Mouse (Mus musculus) neural tube, embryonic 13.5 days (tissue): Measurements from ENCODE around the gene D3Ertd254e. TPM values are rescaled to one million over a fixed set of nuclear protein-coding genes. Genes with fewer than 3 reads are reported as not detected.
"Not testable (repeated sequence)": the region's sequence is repeated elsewhere in the genome, so short reads cannot be mapped to it uniquely, and the experiment has no call there.

Experiments used
- ATAC-seq: fragments of 200-750 bp; cut with Nextera tagmentation; 2 replicates; pipeline ENCODE4 v1.8.0; 2017; ENCODE audit warnings: low read depth, mild to moderate bottlenecking, moderate TSS enrichment, moderate library complexity
- H3K27ac ChIP-seq: fragments of 300-500 bp; sonication (generic); replicated peaks from 2 replicates; pipeline ENCODE4 v1.5.1; 2015; ENCODE audit warnings: moderate library complexity, mild to moderate bottlenecking, inconsistent platforms
- H3K27me3 ChIP-seq: fragments of 300-500 bp; sonication (generic); 2 replicates; pipeline ENCODE4 v1.6.1; 2015; ENCODE audit warnings: mild to moderate bottlenecking, inconsistent platforms
- H3K36me3 ChIP-seq: fragments of 300-500 bp; sonication (generic); 2 replicates; pipeline ENCODE4 v1.6.1; 2015; ENCODE audit warnings: mild to moderate bottlenecking, inconsistent platforms
- H3K4me1 ChIP-seq: fragments of 300-500 bp; sonication (generic); replicated peaks from 2 replicates; pipeline ENCODE4 v1.6.1; 2015; ENCODE audit warnings: inconsistent platforms
- H3K4me2 ChIP-seq: fragments of 300-500 bp; sonication (generic); 2 replicates; pipeline ENCODE4 v1.6.1; 2015; ENCODE audit warnings: inconsistent platforms, mild to moderate bottlenecking, moderate library complexity
- H3K4me3 ChIP-seq: fragments of 300-500 bp; sonication (generic); 2 replicates; pipeline ENCODE4 v1.5.1; 2015; ENCODE audit warnings: mild to moderate bottlenecking, inconsistent platforms
- H3K9ac ChIP-seq: fragments of 300-500 bp; sonication (generic); 2 replicates; pipeline ENCODE4 v1.6.1; 2015; ENCODE audit warnings: moderate library complexity, mild to moderate bottlenecking, inconsistent platforms
- H3K9me3 ChIP-seq: fragments of 300-500 bp; sonication (generic); 2 replicates; pipeline ENCODE4 v1.6.1; 2016; ENCODE audit warnings: inconsistent platforms
- WGBS: fragments of 180-500 bp; shearing (Covaris S2); methylation state at CpG from one replicate; pipeline ENCODE4 v1.1.7; 2015; 5-methylcytosine and 5-hydroxymethylcytosine counted together
- polyA plus RNA-seq: library from polyadenylated mRNA; unstranded; fragments of >200 nt; fragmentation: Nextera tagmentation; extraction: Ambion mirVana; gene quantifications from 2 replicates; pipeline ENCODE4 v1.2.1, GENCODE M21; 2015

Gene D3Ertd254e
- 12.3 and 14.0 TPM in 2 replicates for polyA plus RNA-seq

GRCm38 (mm10) chr3:36150934-36151686 lies at the start of gene D3Ertd254e:
Gene D3Ertd254e (plus strand): TSS chr3:36151017.
- Histone ChIP-seq H3K9me3 (no peaks in the 10 kb centered on the region), H3K36me3 (no peaks in the 10 kb centered on the region), H3K4me2 (peak within 1 kb of the TSS; percentile 71), H3K27me3 (no peaks in the 10 kb centered on the region), H3K27ac (peak within 1 kb of the TSS; percentile 94), H3K9ac (peak within 1 kb of the TSS; percentile 98), H3K4me1 (peaks cover 34% of the 10 kb centered on the region), H3K4me3 (peak within 1 kb of the TSS; percentile 98)
- peak; percentile 100 for ATAC-seq
- WGBS = under 1% methylated on average over 53 of the region's 54 CpGs

GRCm38 (mm10) chr3:36116076-36116475 lies 34.7 kb upstream of the D3Ertd254e start:
- Histone ChIP-seq H3K36me3 (no peaks in the 10 kb centered on the region), H3K9me3 (no peaks in the 10 kb centered on the region), H3K4me1 (no peaks in the 10 kb centered on the region), H3K4me2 (no peak overlapping the region), H3K27ac (no peak overlapping the region), H3K27me3 (no peaks in the 10 kb centered on the region), H3K4me3 (no peak overlapping the region), H3K9ac (no peak overlapping the region)
- 81% methylated on average over 4 of the region's 4 CpGs for WGBS
- ATAC-seq = no peak

DNA sequence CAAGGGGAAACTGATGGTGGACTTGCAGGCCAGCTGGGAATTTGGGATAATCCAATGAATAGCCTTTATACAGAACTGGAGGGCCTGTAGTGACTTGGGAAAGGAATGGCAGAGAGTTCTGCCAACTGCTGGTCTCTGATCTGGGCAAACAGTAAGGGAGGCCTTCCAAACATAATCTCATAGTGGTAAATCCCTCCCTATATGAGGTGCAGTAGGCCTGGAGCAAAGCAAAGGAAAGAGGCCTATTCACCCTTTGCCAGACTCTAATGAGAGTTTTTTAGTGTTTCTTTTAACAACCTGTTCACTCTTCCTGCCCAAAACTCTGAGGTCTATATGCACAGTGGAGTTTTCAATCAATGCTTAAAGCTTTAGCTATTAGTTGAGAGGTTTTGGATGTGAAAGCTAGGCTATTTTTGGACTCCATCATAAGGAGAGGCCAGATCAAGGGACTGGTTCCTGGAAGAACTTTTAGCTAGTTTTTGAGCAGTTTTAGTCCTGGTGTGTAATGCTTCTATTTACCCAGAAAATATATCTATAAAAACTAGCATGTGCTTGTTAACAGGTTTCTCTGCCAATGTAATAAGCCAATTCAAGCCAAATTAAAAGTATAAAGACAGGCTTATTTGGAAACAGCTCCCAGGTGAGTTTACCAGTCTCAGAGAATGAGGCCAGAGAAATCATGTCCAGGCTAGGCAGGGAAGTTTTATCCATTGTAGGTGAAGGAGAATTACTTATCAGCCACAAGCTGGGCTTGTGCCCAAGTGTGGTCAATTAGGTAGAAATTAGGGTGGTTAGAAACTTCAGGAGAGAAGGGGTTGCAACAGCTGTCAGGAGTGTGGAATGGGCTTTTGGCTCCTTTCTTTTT lies 30.9 kb upstream of the D3Ertd254e start:
- Histone ChIP-seq H3K9ac (no peak overlapping the region), H3K4me3 (no peak overlapping the region), H3K9me3 (peaks cover 7% of the 10 kb centered on the region; the same call in 1 of the 2 replicates), H3K27me3 (no peaks in the 10 kb centered on the region), H3K36me3 (no peaks in the 10 kb centered on the region), H3K4me2 (no peak overlapping the region), H3K27ac (no peak overlapping the region), H3K4me1 (no peaks in the 10 kb centered on the region)
- ATAC-seq = no peak

- not testable (repeated sequence) for H3K4me3 ChIP-seq, H3K9me3 ChIP-seq, H3K36me3 ChIP-seq, H3K27ac ChIP-seq, H3K4me2 ChIP-seq, H3K9ac ChIP-seq, ATAC-seq, H3K4me1 ChIP-seq, H3K27me3 ChIP-seq
- WGBS = 94% methylated on average over 9 of the region's 9 CpGs
Measured at GRCm38 (mm10) chr3:36126176-36126575, 24.6 kb upstream of the D3Ertd254e start.

DNA sequence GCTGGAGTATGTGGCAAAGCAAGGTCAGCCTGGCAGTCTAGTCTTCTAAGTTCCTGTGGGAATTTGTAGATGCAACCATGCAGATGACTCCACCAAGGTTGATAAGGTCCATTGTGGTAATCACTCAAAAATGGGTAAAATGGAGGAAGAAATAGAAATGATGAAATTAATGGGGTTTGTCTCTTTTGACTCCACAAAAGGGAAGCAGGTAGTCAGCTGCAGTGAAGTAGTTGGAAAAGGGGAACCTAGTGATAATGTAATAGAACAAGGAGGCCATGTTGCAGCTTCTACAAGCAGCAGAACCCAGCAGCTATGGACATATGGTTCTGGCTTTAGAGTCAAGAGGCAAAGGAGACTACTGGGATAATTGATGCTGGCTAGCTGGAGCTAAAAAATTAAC lies 14.7 kb upstream of the D3Ertd254e start:
- Histone ChIP-seq H3K27ac (no peak overlapping the region), H3K4me1 (no peaks in the 10 kb centered on the region), H3K4me3 (no peak overlapping the region), H3K36me3 (no peaks in the 10 kb centered on the region), H3K27me3 (no peaks in the 10 kb centered on the region), H3K9me3 (no peaks in the 10 kb centered on the region), H3K4me2 (no peak overlapping the region), H3K9ac (no peak overlapping the region)
- ATAC-seq = no peak

DNA sequence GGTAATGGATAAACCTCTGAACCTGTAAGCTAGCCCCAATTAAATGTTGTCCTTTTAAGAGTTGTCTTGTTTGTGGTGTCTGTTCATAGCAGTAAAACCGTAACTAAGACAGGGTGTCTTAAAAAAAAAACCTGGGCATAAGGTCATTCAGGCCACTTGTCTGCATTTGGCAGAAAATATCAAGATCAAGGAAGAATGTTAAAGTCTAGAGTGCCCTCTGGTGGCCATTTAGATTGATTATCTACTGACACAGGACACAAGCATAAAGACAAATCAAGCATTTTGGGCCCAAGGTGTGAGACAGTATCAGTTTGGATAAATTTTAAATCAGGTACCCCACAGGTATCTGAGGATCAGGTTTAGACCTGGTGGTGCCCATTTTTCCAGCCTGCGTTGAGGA lies 13.3 kb upstream of the D3Ertd254e start:
- H3K4me1 ChIP-seq = no peaks in the 10 kb centered on the region

DNA sequence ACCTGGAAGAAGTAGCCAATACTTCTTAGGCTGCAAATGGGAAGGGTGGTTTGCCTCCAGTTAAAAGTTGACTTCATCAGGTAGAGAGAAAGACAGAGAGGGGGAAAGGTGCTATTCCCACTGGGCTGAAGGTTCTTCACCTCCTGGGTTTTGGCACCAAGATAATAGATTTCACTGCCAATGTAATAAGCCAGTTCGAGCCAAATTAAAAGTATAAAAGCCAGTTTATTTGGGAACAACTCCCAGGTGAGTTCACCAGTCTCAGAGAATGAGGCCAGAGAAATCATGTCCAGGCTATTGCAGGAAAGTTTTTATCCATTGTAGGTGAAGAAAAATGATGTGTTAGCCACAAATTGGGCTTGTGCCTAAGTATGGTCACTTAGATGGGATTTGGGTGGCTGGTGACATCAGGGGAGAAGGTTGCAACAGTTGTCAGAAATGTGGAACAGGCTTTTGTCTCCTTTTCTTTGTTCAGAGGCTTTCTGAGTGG lies 12.6 kb upstream of the D3Ertd254e start:
- Histone ChIP-seq H3K27ac (no peak overlapping the region), H3K36me3 (no peaks in the 10 kb centered on the region), H3K27me3 (no peaks in the 10 kb centered on the region), H3K4me1 (no peaks in the 10 kb centered on the region), H3K4me2 (no peak overlapping the region), H3K9me3 (no peaks in the 10 kb centered on the region), H3K4me3 (no peak overlapping the region), H3K9ac (no peak overlapping the region)
- 73% methylated on average over 1 of the region's 1 CpGs for WGBS
- ATAC-seq = no peak

More for the DNA sequence above, 13.3 kb upstream of the D3Ertd254e start:
- H3K27me3 ChIP-seq = no peaks in the 10 kb centered on the region
- 53% methylated on average over 2 of the region's 2 CpGs for WGBS
- H3K4me3 ChIP-seq = no peak overlapping the region
- H3K9me3 ChIP-seq = no peaks in the 10 kb centered on the region
- no peak overlapping the region for H3K9ac ChIP-seq
- H3K27ac ChIP-seq = no peak overlapping the region
- ATAC-seq = no peak
- no peaks in the 10 kb centered on the region for H3K36me3 ChIP-seq
- no peak overlapping the region for H3K4me2 ChIP-seq

GRCm38 (mm10) chr3:36138996-36139395 lies 11.8 kb upstream of the D3Ertd254e start:
- no peaks in the 10 kb centered on the region for H3K36me3 ChIP-seq
- H3K9me3 ChIP-seq = no peaks in the 10 kb centered on the region
- ATAC-seq = no peak
- no peak overlapping the region for H3K4me3 ChIP-seq
- no peaks in the 10 kb centered on the region for H3K27me3 ChIP-seq
- H3K4me1 ChIP-seq = no peaks in the 10 kb centered on the region
- no peak overlapping the region for H3K9ac ChIP-seq
- no peak overlapping the region for H3K27ac ChIP-seq
- no peak overlapping the region for H3K4me2 ChIP-seq

- WGBS = 7% methylated on average over 1 of the region's 1 CpGs
- no peak for ATAC-seq
- no peaks in the 10 kb centered on the region for H3K36me3 ChIP-seq
- H3K27me3 ChIP-seq = no peaks in the 10 kb centered on the region
- H3K9me3 ChIP-seq = no peaks in the 10 kb centered on the region
- H3K27ac ChIP-seq = no peak overlapping the region
- peak overlapping the region; percentile 98 for H3K4me3 ChIP-seq
- peak overlapping the region; percentile 71 for H3K4me2 ChIP-seq
- H3K9ac ChIP-seq = no peak overlapping the region
- H3K4me1 ChIP-seq = peaks cover 33% of the 10 kb centered on the region
Measured at GRCm38 (mm10) chr3:36150537-36150933, 282 bp upstream of the D3Ertd254e start.

DNA sequence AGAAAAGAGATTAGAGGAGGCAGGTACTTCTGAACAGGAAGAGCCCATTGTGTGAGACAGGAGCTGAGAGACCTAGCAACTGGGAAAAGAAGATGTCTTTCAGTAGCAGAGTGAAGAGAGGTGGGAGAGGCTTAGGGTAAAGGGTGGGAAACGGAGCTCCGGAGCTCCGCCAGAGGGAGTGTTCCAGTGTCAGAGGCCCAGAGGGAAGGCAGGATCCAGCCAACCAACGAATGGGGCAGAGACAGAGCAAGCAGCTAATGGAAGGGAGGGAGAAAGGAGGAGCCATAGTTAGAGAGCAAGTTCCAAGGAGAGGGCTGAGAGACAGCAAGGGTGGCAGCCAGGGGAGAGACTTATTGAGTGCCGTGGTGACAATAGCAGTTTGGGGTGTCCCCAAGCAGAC lies 4.5 kb downstream of the D3Ertd254e start:
- WGBS = 29% methylated on average over 5 of the region's 5 CpGs

DNA sequence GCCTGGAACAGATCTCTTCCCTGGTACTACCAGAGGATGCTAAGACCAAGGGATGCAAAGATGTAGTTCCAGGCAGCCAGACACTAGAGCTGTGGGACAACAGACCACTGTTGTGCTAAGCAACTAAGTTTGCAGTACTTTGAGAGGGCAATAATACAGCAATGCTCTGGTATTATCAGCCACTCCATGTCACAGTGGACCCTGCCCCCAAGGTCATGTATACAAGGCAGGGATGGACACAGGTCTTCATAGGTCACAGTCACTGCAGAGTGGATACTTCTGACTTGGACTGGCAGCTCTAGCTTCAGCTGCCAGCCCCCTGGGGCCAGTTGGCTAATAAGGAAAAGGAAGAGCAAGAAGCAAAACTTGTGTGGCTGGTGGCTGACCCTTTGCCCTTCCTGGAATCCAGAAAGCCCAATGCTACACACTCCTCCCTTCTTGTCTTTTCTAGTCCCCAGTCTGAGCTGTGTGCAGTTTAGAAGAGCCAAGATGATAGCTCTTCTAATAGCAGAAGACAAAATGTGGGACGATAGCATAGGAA lies 19.9 kb downstream of the D3Ertd254e start:
- Histone ChIP-seq H3K27me3 (no peaks in the 10 kb centered on the region), H3K4me3 (no peak overlapping the region), H3K4me2 (no peak overlapping the region), H3K27ac (no peak overlapping the region), H3K36me3 (peaks cover 36% of the 10 kb centered on the region), H3K9me3 (peaks cover 1% of the 10 kb centered on the region; the same call in 1 of the 2 replicates), H3K4me1 (no peaks in the 10 kb centered on the region), H3K9ac (no peak overlapping the region)
- WGBS = 94% methylated on average over 1 of the region's 1 CpGs
- ATAC-seq = no peak

More for the DNA sequence above, 4.5 kb downstream of the D3Ertd254e start:
- peaks cover 34% of the 10 kb centered on the region for H3K4me1 ChIP-seq
- H3K9ac ChIP-seq = no peak overlapping the region
- H3K4me2 ChIP-seq = no peak overlapping the region
- H3K27ac ChIP-seq = no peak overlapping the region
- H3K4me3 ChIP-seq = no peak overlapping the region
- H3K9me3 ChIP-seq = peaks cover 8% of the 10 kb centered on the region; the same call in 1 of the 2 replicates
- peaks cover 11% of the 10 kb centered on the region for H3K36me3 ChIP-seq
- H3K27me3 ChIP-seq = no peaks in the 10 kb centered on the region
- no peak for ATAC-seq

- Histone ChIP-seq H3K9ac (no peak overlapping the region), H3K9me3 (no peaks in the 10 kb centered on the region), H3K27ac (no peak overlapping the region), H3K4me3 (no peak overlapping the region), H3K27me3 (no peaks in the 10 kb centered on the region), H3K4me1 (no peaks in the 10 kb centered on the region), H3K36me3 (peaks cover 30% of the 10 kb centered on the region), H3K4me2 (no peak overlapping the region)
- ATAC-seq = no peak
- 96% methylated on average over 1 of the region's 1 CpGs for WGBS
Measured at GRCm38 (mm10) chr3:36171348-36171747, 20.5 kb downstream of the D3Ertd254e start.
